Mouse (Mus musculus): ENCODE measurements around the gene Eef1akmt3.

Gene Eef1akmt3

DNA sequence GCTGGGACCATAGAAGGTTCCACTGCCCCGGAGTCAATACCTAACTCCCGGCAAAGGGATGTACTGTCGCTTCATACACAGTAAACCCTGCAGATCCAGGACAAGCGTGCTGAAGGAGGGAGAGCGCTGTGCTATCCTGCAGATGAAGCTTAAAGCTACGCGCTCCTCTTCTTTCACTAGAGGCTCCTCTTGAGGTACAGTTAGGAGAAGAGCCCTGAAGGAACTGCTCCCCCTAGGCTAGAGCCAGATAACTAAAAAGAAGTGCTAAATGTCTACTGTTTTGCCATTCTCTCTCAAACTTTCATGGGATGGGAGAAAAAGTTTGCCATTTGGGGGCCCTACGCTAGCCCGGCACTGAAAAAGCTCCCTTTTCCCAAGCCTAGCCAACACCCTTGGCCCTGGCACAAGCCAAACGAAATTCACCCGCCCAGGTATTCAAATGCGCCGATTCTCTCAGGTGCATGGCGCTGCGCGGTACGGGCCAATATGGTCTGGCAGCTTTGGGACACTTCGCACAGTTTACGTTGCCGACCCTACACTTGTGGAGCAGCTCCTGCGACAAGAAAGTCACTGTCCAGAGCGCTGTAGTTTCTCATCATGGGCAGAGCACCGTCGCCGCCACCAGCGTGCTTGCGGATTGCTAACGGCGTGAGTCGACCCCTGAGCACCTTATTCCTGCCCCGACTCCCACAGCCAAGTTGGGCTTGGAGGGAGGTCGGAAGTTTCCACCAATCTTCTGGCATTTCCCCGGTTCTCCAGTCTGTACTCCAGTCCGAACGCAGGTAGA lies 7.5 kb upstream of the Eef1akmt3 start:
- H3K36me3 ChIP-seq (ENCODE audit: control insufficient read depth, insufficient read depth, low read length, poor library complexity, severe bottlenecking): no peaks in the 10 kb centered on the region
- no peak for DNase-seq (ENCODE audit: low read depth, low spot score)

DNA sequence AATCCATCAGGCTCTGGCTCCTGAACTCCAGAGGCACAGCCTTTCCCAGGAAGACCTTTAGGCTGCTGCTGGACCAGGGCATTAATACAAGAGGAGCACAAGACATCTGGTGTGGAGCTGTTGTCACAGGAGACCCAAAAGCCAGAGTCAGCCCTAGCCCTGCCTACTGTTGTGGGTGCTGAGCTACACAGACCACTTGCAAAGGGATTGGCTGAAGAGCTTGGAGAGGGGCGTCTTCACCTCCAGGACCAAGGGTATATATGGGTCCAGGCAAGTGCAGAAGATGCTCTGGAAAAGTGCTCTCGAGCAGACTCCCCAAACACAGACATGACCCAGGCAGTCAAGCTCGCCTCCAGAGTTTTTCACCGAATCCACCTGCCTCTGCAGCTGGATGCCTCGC lies 6.6 kb upstream of the Eef1akmt3 start, which contains the start of gene Cyp27b1:
Gene Cyp27b1, plus strand, starts transcription at position 297 of the 400 bp plus-strand sequence.
- Histone ChIP-seq H3K27me3 (ENCODE audit: control insufficient read depth, insufficient read depth, low read length, poor library complexity, severe bottlenecking) (no peaks in the 10 kb centered on the region; the same call in 1 of the 2 replicates), H3K36me3 (ENCODE audit: control insufficient read depth, insufficient read depth, low read length, poor library complexity, severe bottlenecking) (no peaks in the 10 kb centered on the region)
- no peak for DNase-seq (ENCODE audit: low read depth, low spot score)

More for the DNA sequence above, 7.5 kb upstream of the Eef1akmt3 start:
- H3K27me3 ChIP-seq (ENCODE audit: control insufficient read depth, insufficient read depth, low read length, poor library complexity, severe bottlenecking): no peaks in the 10 kb centered on the region; the same call in 1 of the 2 replicates

DNA sequence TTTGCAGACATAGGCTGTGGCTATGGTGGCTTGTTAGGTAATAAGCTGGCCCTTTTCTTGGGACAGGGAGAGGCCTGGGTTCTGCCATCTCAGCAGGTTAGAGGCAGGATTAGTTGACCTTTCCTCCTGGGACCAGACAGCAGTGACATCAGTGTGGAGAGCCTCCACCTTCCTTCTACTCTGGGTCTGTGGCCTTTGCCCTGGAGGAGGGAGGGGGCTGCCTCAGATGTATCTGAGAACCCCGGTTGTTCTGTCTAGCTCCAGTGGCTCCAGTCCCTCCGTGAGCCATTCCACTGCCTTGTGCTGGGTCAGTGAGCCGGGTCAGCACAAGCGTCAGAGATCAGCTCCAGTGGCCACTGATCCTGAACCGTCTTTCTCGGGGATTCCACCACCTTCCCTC lies 1.9 kb upstream of the Eef1akmt3 start:
- Histone ChIP-seq H3K36me3 (ENCODE audit: control insufficient read depth, insufficient read depth, low read length, poor library complexity, severe bottlenecking) (no peaks in the 10 kb centered on the region), H3K27me3 (ENCODE audit: control insufficient read depth, insufficient read depth, low read length, poor library complexity, severe bottlenecking) (no peaks in the 10 kb centered on the region)
- no peak for DNase-seq (ENCODE audit: low read depth, low spot score)

DNA sequence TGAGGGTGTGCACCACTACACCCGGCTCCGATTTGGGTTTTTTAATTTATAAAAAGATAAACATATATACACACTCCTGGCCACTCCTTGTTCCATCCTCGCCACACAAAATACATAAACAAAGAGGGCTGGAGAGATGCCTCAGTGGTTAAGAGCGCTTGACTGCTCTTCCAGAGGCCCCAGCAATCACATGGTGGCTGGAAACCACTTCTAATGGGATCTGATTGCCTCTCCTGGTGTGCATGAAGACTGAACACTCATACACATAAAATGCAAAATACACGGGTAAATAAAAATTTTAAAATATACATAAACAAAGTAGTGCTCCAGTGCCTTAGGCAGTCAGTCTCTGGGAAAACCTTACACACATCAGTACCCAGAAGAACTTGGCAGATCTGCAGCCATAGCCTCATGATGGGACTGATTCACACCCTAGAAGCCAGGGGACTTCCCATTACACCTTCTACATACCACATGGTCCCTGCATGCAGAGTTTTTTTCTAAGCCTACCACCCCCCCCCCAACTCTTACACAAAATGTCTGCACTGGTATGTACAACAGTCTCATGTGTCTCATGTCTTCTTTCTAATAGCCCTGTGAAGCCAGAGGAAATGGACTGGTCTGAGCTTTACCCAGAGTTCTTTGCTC lies 1.3 kb upstream of the Eef1akmt3 start:
- Histone ChIP-seq H3K27me3 (ENCODE audit: control insufficient read depth, insufficient read depth, low read length, poor library complexity, severe bottlenecking) (no peaks in the 10 kb centered on the region), H3K36me3 (ENCODE audit: control insufficient read depth, insufficient read depth, low read length, poor library complexity, severe bottlenecking) (no peaks in the 10 kb centered on the region)
- DNase-seq (ENCODE audit: low read depth, low spot score): no peak

DNA sequence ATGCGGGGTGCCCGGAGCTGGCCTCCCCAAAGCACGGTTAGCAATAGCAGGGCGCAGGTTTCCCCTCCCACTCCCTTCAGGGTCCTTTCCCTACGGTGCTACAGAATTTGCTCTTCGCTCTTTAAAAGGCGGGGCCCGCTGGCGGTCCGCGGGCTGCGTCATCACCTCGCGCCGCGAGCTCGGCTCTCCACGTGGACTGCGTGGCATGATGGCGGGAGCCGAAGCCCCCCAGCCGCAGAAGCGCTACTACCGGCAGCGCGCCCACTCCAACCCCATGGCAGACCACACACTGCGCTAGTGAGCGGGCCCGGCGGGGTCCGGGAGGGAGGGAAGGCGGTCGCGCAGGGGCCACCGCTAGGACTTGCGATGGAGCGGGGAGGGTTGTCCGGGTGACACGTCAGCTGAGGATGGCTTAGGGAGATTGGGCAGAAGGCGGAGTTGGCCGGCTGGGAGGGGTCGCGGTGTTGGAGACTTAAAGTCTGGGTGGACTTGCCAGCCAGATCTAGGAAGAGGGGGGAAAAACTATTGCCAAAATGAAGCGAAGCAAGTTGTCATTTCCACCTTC lies 543 bp upstream of the Eef1akmt3 start:
- Histone ChIP-seq H3K36me3 (ENCODE audit: control insufficient read depth, insufficient read depth, low read length, poor library complexity, severe bottlenecking) (no peaks in the 10 kb centered on the region), H3K27me3 (ENCODE audit: control insufficient read depth, insufficient read depth, low read length, poor library complexity, severe bottlenecking) (no peaks in the 10 kb centered on the region)
- DNase-seq (ENCODE audit: low read depth, low spot score): peak; percentile 91

DNA sequence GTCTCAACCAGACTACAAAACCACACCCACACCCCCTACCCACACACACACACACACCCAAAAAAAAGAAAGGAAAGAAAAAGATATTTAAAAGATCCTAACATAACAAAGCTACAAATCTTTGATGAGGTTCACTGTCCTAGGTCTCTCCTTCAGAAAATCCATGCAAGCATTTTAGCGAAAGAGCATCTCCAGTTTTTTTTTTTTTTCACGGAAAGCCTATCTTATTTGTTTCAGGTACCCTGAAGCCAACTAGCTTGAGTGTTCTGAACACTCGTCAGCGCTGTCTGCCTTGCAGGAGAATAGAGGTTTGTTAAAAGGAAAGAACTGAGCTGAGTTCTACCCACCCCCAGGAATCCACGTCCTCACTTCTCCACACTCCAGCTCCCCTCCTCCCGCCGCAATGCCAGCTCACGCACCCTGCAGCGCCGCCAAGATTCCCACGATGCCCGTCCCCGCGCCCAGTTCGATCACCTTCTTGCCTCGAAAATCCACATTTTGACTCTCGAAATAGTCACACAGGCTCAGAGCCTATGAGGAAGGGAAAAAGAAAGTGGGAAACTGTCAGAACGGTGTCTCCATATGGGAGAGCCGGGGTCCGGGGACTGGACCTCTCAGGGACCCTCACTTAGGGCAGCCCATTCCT lies 621 bp downstream of the Eef1akmt3 start:
- Histone ChIP-seq H3K27me3 (ENCODE audit: control insufficient read depth, insufficient read depth, low read length, poor library complexity, severe bottlenecking) (no peaks in the 10 kb centered on the region), H3K36me3 (ENCODE audit: control insufficient read depth, insufficient read depth, low read length, poor library complexity, severe bottlenecking) (no peaks in the 10 kb centered on the region)
- no peak for DNase-seq (ENCODE audit: low read depth, low spot score)

DNA sequence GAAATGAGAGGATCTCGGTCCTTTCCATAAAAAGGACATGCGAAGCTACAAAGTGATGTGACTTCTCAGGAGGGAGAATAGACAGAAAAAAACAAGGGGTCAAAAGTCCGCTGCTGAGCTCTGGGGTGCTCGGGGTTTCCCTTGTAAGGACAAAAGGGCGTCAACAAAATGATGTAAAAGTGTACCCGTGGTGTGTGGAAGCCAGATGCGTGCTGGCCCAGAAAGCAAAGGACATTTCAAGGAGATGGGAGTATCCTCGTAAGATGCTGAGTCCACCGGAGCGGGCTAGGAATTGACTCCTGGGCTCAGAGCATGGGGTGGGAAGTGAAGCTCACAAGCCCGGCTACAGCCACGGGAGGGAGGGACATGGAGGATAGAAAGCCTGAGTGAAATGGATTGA lies 3.7 kb downstream of the Eef1akmt3 start:
- H3K27me3 ChIP-seq (ENCODE audit: control insufficient read depth, insufficient read depth, low read length, poor library complexity, severe bottlenecking): no peaks in the 10 kb centered on the region
- no peaks in the 10 kb centered on the region for H3K36me3 ChIP-seq (ENCODE audit: control insufficient read depth, insufficient read depth, low read length, poor library complexity, severe bottlenecking)
- DNase-seq (ENCODE audit: low read depth, low spot score): no peak

DNA sequence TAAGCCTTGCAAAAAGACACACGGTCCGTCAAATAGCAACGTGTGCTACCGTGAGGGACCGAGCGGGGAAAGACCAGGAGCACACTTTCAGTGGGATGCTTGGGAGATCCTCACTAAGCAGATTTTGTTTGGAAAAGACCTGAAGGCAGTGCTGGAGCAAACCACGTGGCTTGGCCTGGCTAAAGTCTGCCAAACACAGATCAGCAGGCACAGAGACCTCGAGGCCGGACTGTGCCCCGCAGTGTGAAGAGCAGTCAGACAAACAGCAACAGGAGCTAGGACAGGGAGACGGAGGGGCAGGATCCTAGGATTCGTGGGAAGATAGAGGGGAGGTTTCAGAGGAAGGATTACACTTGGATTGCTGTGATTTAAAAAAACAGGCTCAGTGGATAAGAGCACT lies 5.0 kb downstream of the Eef1akmt3 start:
- Histone ChIP-seq H3K36me3 (ENCODE audit: control insufficient read depth, insufficient read depth, low read length, poor library complexity, severe bottlenecking) (no peaks in the 10 kb centered on the region), H3K27me3 (ENCODE audit: control insufficient read depth, insufficient read depth, low read length, poor library complexity, severe bottlenecking) (no peaks in the 10 kb centered on the region)
- no peak for DNase-seq (ENCODE audit: low read depth, low spot score)

DNA sequence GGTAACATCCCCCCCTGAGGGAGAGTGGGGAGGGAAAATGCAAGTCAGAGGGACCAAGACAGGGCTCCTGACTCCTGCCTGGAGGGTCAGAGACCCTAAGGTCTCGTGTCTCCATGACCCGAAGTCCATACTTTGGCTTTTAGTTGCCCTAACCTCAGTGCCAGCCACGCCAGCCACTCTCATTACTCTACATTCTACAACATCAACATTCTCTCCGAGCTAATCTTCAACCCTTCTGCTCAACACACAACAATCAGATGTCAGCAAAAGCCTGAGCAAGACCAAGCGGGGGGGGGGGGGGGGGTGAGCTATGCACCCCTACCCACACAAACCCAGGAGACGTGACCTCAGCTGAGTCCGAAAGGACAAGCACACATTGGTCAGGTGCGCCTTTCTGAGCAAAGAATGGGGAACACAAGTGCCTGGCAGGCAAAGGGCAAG lies 8.0 kb downstream of the Eef1akmt3 start:
- no peaks in the 10 kb centered on the region for H3K27me3 ChIP-seq (ENCODE audit: control insufficient read depth, insufficient read depth, low read length, poor library complexity, severe bottlenecking)
- DNase-seq (ENCODE audit: low read depth, low spot score): no peak

DNA sequence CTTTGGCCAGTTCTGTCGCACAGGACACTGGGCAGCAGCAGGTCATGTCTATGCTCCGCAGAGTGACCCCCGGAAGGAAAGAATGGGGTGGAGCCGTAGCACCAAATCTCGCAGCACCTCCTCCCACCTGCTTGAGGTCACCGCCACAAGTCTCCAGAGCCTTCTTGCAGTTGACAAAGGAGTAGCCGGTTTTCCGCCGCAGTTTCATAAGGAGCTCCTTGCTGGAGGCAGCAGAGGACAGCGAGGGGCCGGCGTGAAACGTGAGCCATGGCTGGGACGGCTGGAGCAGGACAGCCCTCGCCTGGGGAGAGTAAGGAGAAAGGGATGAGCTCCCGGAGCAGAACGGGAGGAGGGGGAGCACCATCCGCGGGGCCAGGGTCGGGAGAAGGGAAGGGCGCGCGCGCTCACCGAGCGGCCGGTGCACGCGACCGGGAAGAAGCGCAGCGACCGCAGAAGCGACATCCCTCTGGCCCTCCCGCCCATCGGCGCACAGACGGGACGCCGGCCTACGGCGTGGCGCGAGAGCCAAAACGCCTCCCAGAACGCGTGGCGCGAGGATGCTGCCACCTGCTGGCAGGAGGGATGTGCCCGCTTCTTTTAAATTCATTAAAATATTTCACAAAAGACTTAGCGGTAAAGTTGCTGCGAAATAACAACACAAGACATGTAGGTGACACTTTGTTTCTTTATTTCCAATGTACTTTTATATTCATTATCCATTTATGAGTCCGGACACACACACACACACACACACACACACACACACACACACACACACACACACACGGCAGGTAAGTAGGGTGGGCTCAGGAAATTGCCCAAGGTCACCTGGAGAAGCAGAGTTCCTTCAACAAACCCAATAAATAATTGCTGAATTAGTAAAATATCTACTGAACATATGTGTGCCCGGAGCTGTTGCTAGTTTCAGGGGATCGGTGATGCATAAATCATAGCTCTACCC lies 10.7 kb downstream of the Eef1akmt3 start, which contains the start of gene Tsfm:
Gene Tsfm, minus strand, starts transcription at position 505 of the 961 bp plus-strand sequence.
- H3K36me3 ChIP-seq (ENCODE audit: control insufficient read depth, insufficient read depth, low read length, poor library complexity, severe bottlenecking): no peaks in the 10 kb centered on the region

More for the DNA sequence above, 8.0 kb downstream of the Eef1akmt3 start:
- H3K36me3 ChIP-seq (ENCODE audit: control insufficient read depth, insufficient read depth, low read length, poor library complexity, severe bottlenecking): no peaks in the 10 kb centered on the region

DNA sequence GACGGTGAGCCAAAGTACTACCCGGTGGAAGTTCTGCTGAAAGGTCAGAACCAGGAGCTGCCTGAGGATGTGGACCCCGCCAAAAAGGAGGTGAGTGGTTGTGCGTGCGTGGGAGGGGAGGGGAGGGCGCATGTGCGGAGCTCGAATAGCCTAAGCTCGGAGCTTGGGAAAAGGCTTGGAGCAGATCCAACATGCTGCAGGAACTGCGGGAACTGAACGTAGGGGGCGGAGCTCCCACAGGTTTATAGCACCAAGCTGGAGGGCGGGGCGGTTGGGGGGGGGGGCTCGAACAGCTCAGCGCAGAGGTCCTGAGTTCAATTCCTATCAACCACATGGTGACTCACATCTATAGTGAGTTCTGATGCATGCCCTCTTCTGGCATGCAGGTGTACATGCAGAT lies 22.9 kb downstream of the Eef1akmt3 start:
- no peaks in the 10 kb centered on the region for H3K36me3 ChIP-seq (ENCODE audit: control insufficient read depth, insufficient read depth, low read length, poor library complexity, severe bottlenecking)
- DNase-seq (ENCODE audit: low read depth, low spot score): no peak
- no peaks in the 10 kb centered on the region for H3K27me3 ChIP-seq (ENCODE audit: control insufficient read depth, insufficient read depth, low read length, poor library complexity, severe bottlenecking)

More for the DNA sequence above, 10.7 kb downstream of the Eef1akmt3 start, which contains the start of gene Tsfm:
- peak; percentile 92 for DNase-seq (ENCODE audit: low read depth, low spot score)
- H3K27me3 ChIP-seq (ENCODE audit: control insufficient read depth, insufficient read depth, low read length, poor library complexity, severe bottlenecking): no peaks in the 10 kb centered on the region

DNA sequence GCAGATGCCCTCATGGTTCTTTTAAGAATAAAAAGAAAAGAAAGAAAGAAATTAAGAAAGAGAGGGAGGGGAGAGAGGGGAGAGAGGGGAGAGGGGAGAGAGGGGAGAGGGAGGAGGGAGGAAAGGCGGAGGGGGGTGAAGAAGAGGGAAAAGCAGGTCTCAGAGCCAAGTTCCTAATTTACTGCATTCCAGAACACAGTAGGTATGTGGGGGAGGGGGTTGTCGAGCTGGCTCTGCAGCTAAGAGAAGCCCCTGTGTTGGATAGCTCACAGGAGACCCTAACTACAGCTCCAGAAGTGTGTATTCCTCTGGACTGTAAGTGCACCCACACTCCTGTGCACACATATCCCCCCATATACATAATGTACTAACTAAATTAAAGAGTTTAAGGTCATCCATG lies 24.2 kb downstream of the Eef1akmt3 start:
- DNase-seq (ENCODE audit: low read depth, low spot score): no peak
- Histone ChIP-seq H3K27me3 (ENCODE audit: control insufficient read depth, insufficient read depth, low read length, poor library complexity, severe bottlenecking) (no peaks in the 10 kb centered on the region), H3K36me3 (ENCODE audit: control insufficient read depth, insufficient read depth, low read length, poor library complexity, severe bottlenecking) (no peaks in the 10 kb centered on the region)

DNA sequence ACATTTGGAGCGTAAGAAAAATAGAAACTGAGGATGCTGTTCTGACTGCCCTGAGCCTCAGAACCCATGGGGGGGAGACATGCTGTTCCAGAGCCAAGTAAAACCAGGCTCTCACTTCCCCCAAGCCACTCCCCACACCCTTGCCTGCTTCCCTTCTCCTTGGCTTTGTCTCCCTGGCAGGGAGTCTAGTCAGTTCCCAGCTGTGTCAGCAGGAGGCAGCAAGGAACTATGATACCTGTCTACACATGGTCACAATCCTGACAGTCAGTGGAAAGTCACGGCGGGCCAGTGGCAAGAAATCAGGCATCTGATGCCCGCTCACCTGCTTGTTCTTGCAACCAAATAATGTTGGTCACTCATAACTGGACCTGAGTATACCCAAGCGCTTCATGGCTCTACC lies 24.8 kb downstream of the Eef1akmt3 start:
- no peak for DNase-seq (ENCODE audit: low read depth, low spot score)
- no peaks in the 10 kb centered on the region for H3K27me3 ChIP-seq (ENCODE audit: control insufficient read depth, insufficient read depth, low read length, poor library complexity, severe bottlenecking)
- H3K36me3 ChIP-seq (ENCODE audit: control insufficient read depth, insufficient read depth, low read length, poor library complexity, severe bottlenecking): no peaks in the 10 kb centered on the region

DNA sequence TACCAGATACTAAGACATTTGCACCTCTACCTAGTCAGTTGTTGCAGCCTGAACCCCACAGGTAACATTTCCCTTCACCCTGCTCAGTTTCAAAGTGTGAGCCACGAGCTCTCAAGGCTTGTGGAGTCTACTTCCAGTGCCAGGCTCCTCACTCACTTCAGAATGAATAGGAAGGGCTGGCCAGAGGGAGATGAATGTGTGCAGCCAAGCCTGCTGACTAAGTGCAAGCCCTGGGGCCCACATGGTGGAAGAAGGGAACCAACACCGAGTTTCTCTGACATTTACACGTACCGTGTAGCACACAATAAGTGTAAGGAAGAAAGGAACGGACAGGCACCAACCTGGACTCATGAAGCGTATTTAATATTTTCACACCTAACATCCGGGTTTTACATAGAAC lies 37.5 kb downstream of the Eef1akmt3 start:
- no peaks in the 10 kb centered on the region for H3K27me3 ChIP-seq (ENCODE audit: control insufficient read depth, insufficient read depth, low read length, poor library complexity, severe bottlenecking)
- DNase-seq (ENCODE audit: low read depth, low spot score): no peak
- H3K36me3 ChIP-seq (ENCODE audit: control insufficient read depth, insufficient read depth, low read length, poor library complexity, severe bottlenecking): peaks cover 2% of the 10 kb centered on the region; the same call in 1 of the 2 replicates
